Mouse (Mus musculus) splenic B cell, adult 2 months (primary cell): ENCODE data around the gene Gtf2f1.
"Not testable (repeated sequence)": the region's sequence is repeated elsewhere in the genome, so short reads cannot be mapped to it uniquely, and the experiment has no call there.

Experiments used
- DNase-seq: peaks from one replicate; pipeline ENCODE4 v3.0.0-alpha.2; 2011; ENCODE audit warnings: low read depth, low spot score
- H3K27me3 ChIP-seq: 2 replicates; pipeline ENCODE4 v1.6.1; 2012; ENCODE audit warnings: mild to moderate bottlenecking, low read length, moderate library complexity, mixed read lengths; ENCODE audit not compliant: control insufficient read depth, poor library complexity, insufficient read depth, severe bottlenecking
- H3K36me3 ChIP-seq: 2 replicates; pipeline ENCODE4 v1.6.1; 2012; ENCODE audit warnings: mild to moderate bottlenecking, low read length, moderate library complexity, mixed read lengths; ENCODE audit not compliant: control insufficient read depth, poor library complexity, insufficient read depth, severe bottlenecking

Gene Gtf2f1

GRCm38 (mm10) chr17:57011236-57012141 is at the start of gene Gtf2f1, which contains the start of gene Gm17949:
Gene Gtf2f1 (minus strand): TSS chr17:57011288.
Gene Gm17949 (plus strand): TSS chr17:57011469.
- no peaks in the 10 kb centered on the region for H3K27me3 ChIP-seq
- peaks cover 2% of the 10 kb centered on the region for H3K36me3 ChIP-seq
- DNase-seq, result peak; percentile 99

- peak; percentile 97 for DNase-seq
- Histone ChIP-seq H3K27me3 (no peaks in the 10 kb centered on the region), H3K36me3 (no peaks in the 10 kb centered on the region)
These were observed 49.2 kb upstream of the Gtf2f1 start for GRCm38 (mm10) chr17:57060231-57060801.

- no peaks in the 10 kb centered on the region for H3K27me3 ChIP-seq
- peak; percentile 50 for DNase-seq
- no peaks in the 10 kb centered on the region for H3K36me3 ChIP-seq
These were observed 48.4 kb upstream of the Gtf2f1 start, which contains the start of gene Slc25a23 for GRCm38 (mm10) chr17:57059486-57059977. Gene Slc25a23 (minus strand): TSS chr17:57059863.

- DNase-seq, result no peak
- no peaks in the 10 kb centered on the region for H3K27me3 ChIP-seq
- no peaks in the 10 kb centered on the region for H3K36me3 ChIP-seq
These were observed 47.9 kb upstream of the Gtf2f1 start, which contains the start of gene Crb3 for GRCm38 (mm10) chr17:57058891-57059485. Gene Crb3 (plus strand): TSS chr17:57059105.

GRCm38 (mm10) chr17:57056246-57056645 is 45.2 kb upstream of the Gtf2f1 start:
- Histone ChIP-seq H3K36me3 (no peaks in the 10 kb centered on the region), H3K27me3 (no peaks in the 10 kb centered on the region)
- no peak for DNase-seq

- not testable (repeated sequence) for H3K27me3 ChIP-seq, H3K36me3 ChIP-seq
- DNase-seq, result peak; percentile 67
These were observed 40.6 kb upstream of the Gtf2f1 start for GRCm38 (mm10) chr17:57051679-57052078.

- Histone ChIP-seq H3K36me3 (no peaks in the 10 kb centered on the region), H3K27me3 (no peaks in the 10 kb centered on the region)
- no peak for DNase-seq
These were observed 37.7 kb upstream of the Gtf2f1 start for GRCm38 (mm10) chr17:57048816-57049215.

GRCm38 (mm10) chr17:57047406-57047805 is 36.3 kb upstream of the Gtf2f1 start:
- DNase-seq, result no peak
- H3K27me3 ChIP-seq, result no peaks in the 10 kb centered on the region
- H3K36me3 ChIP-seq, result no peaks in the 10 kb centered on the region

- no peak for DNase-seq
- Histone ChIP-seq H3K27me3 (no peaks in the 10 kb centered on the region), H3K36me3 (no peaks in the 10 kb centered on the region)
These were observed 30.5 kb upstream of the Gtf2f1 start, which contains the start of gene Slc25a41 for GRCm38 (mm10) chr17:57041554-57041953. Gene Slc25a41 (minus strand): TSS chr17:57041654.

- H3K36me3 ChIP-seq, result no peaks in the 10 kb centered on the region
- DNase-seq, result no peak
- H3K27me3 ChIP-seq, result no peaks in the 10 kb centered on the region
These were observed 27.9 kb upstream of the Gtf2f1 start for GRCm38 (mm10) chr17:57038978-57039377.

GRCm38 (mm10) chr17:57032854-57033253 is 21.8 kb upstream of the Gtf2f1 start:
- H3K27me3 ChIP-seq, result no peaks in the 10 kb centered on the region
- peak; percentile 18 for DNase-seq
- no peaks in the 10 kb centered on the region for H3K36me3 ChIP-seq

- Histone ChIP-seq H3K27me3 (no peaks in the 10 kb centered on the region), H3K36me3 (peaks cover under 1% of the 10 kb centered on the region; the same call in 1 of the 2 replicates)
- peak; percentile 100 for DNase-seq
These were observed 20.8 kb upstream of the Gtf2f1 start for GRCm38 (mm10) chr17:57031661-57032420.

- peaks cover 4% of the 10 kb centered on the region for H3K36me3 ChIP-seq
- DNase-seq, result peak; percentile 47
- H3K27me3 ChIP-seq, result no peaks in the 10 kb centered on the region
These were observed 20.0 kb upstream of the Gtf2f1 start, which contains the start of gene Khsrp for GRCm38 (mm10) chr17:57030931-57031660. Gene Khsrp (minus strand): TSS chr17:57031522.
